Mouse (Mus musculus) fat pad, adult 2 months (tissue): ENCODE data around the gene 9930111J21Rik2.
"Not testable (repeated sequence)": the region's sequence is repeated elsewhere in the genome, so short reads cannot be mapped to it uniquely, and the experiment has no call there.

Experiments used
- DNase-seq: peaks from one replicate; pipeline ENCODE4 v3.0.0-alpha.2; 2011; ENCODE audit warnings: low read depth, low spot score; ENCODE audit errors: extremely low read depth

The 9930111J21Rik2 gene

DNA sequence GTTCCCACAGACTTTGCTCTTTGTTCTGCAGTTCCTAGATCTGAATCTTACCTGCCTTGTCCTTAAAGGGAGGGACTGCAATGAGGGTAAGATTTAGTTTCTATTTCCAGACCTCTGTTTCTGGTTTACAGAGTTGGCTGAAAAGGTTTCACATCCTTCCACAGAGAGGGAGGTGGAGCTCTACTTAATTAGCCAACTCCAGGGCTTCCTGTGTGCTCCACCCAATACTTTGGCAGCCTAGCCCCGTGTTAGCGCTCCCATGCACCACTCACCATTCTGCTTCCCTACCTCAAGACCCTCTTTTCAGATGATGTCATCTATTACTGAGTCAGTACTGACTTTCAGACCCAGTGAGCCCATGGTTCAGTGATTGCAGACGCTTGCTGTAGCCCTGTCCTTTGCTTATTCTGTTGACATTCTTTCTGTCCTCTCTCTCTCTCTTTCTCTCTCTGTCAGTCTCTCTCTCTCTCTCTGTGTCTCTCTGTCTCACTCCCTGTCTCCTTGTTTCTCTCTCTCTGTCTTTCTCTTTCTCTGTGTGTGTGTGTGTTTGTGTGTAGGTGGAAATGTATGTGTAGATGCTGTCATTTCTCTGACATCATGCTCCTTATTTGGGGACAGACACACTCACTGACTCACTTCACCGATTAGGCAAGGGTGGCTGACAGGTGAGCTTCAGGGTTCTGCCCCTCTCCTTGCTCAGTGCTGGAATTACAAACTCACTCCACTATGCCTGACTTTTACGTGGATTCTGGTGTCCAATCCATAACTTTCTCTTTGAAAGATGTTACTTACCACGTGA lies at the start of gene 9930111J21Rik2:
Gene 9930111J21Rik2, minus strand, starts transcription at position 150 of the 799 bp plus-strand sequence.
- DNase-seq: not testable (repeated sequence)

- DNase-seq: no peak
Measured at GRCm38 (mm10) chr11:49100409-49100808, 49.4 kb upstream of the 9930111J21Rik2 start.

DNA sequence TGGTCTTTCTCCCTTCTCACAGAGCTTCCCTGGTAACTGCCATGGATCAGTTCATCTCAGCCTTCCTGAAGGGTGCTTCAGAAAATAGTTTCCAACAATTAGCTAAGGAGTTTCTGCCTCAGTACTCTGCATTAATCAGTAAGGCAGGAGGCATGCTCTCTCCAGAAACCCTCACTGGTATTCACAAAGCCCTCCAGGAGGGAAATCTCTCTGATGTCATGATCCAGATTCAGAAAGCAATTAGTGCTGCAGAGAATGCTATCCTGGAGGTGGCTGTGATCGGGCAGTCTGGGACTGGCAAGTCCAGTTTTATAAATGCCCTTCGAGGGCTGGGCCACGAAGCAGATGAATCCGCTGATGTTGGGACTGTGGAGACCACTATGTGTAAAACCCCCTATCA lies 44.3 kb upstream of the 9930111J21Rik2 start:
- DNase-seq: no peak

DNA sequence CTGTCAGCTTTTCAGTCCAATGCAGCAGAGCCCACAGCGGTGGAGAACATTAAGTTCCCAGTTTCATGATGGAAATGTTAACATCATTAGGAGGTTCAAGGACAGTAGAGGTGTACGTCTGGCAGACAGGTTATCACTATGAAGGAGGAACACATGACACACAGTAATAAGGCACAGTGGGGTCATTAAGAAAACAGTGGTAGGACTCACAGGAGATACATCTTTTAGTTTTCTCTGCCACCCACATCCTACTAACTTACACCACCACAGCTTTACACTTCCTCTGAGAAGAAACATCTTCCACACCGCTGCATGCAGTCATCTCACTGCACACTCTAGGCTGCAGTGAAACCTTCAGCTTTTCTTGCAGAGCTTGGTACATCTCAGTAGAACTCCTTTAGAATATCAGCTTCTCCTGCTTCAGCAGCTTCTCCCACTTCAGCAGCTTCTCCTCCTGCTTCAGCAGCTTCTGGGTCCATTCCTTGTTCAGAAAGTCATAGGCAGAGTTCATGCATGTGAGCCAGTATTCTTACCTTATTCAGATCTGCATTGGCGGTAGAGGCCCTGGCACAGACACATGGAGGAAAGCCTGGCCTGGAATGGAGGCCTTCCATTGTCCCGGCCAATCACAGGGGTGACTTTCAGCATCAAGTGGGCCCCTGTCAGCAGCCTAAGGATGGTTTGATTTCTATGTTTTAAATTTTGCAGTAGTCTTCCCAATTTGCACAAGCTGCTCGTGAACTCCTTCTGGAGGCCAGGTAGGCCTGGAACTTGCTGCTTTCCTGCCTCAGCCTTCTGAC lies 43.0 kb upstream of the 9930111J21Rik2 start:
- DNase-seq: no peak

- no peak for DNase-seq
Measured at GRCm38 (mm10) chr11:49092786-49093185, 41.7 kb upstream of the 9930111J21Rik2 start.

GRCm38 (mm10) chr11:49092053-49092586 lies 41.1 kb upstream of the 9930111J21Rik2 start:
- DNase-seq: no peak

DNA sequence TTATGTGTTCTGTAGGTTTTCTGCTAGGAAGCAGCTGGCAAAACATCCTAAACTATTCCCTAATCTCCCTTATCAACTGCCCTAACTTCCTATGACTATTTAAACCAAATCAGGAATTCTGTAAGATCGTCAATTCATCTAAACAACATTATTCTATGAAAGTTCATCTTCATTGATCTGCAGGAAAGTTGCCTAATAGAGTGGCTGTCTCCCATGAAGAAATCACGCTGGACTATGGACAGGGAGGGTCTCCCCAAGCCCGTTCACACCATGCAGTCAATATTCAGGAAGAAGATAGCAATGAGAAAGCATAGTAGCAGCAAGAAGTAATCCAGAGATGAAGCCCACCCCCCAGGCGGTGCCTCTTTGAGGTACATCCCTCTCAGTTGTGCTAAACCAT lies 40.1 kb upstream of the 9930111J21Rik2 start:
- DNase-seq: no peak

GRCm38 (mm10) chr11:49090551-49090950 lies 39.5 kb upstream of the 9930111J21Rik2 start:
- no peak for DNase-seq

- DNase-seq: no peak
Measured at GRCm38 (mm10) chr11:49089735-49090507, 38.9 kb upstream of the 9930111J21Rik2 start.

- no peak for DNase-seq
Measured at GRCm38 (mm10) chr11:49088990-49089652, 38.1 kb upstream of the 9930111J21Rik2 start.

GRCm38 (mm10) chr11:49087830-49088616 lies 37.0 kb upstream of the 9930111J21Rik2 start:
- no peak for DNase-seq

DNA sequence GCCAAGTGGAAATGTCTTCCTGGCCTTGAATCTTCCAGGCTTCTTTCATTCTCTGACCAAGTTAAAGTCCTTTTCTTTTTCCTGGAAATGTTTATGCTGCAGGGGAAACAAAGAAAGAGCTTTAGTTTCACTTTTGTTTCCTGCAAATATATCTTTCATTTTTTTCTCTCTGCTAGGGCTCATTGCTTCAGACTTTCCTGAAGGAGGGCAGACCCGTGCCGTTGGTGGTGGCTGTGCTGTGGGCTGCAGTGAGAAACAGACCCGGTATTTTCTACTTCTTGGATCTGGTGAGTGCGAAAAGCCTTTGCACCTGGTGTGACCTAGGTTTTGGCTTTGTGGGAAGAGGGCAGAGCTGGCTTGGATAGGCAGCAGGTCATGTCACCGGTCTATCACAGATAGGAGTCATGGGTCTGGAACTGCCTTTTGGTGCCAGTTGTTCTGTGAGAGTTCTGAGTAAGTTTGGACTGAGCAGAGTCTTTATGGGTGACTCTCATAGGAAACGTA lies 35.9 kb upstream of the 9930111J21Rik2 start:
- DNase-seq: no peak

- no peak for DNase-seq
Measured at GRCm38 (mm10) chr11:49084875-49085274, 33.8 kb upstream of the 9930111J21Rik2 start.

GRCm38 (mm10) chr11:49084385-49084784 lies 33.3 kb upstream of the 9930111J21Rik2 start:
- no peak for DNase-seq

DNA sequence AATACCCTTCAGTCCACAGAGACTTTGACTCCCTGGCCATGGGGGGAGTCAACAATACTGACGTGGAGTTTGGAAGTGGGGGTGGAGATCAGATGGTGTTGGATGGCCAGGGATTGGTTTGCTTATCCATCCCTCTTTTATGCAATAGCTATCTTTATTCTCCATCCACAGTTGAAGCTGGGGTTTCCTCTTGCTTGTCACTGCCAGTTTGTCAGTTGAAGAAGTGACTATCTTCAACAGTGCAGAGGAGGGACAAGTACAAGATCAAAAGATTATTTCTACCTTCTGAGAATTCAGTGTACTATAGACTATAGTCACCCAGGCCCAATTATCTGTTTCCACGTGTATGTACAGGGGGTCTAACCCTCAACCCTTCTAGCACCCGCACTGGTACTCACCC lies 32.8 kb upstream of the 9930111J21Rik2 start:
- DNase-seq: no peak

GRCm38 (mm10) chr11:49083146-49083545 lies 32.1 kb upstream of the 9930111J21Rik2 start:
- DNase-seq: no peak

- DNase-seq: no peak
Measured at GRCm38 (mm10) chr11:49081886-49082285, 30.8 kb upstream of the 9930111J21Rik2 start.

DNA sequence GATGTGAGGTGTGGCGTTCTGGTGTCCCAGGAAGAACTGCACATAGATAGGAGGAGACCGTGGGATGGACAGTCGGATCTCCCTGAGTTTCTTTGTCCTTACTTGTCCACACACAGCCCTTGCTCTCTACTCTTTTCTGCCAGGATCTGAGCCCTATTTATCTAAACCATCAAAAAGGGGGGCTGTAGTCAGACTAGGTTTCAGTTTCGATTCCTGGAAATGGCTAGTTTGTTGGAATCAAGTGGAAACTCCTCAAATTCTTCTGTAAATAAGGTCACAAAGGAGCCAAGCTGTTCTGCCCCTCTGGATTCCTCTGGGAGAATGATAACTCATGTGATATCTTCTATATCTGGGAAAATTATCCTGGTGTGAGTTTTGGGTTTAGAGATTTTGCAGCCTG lies 30.3 kb upstream of the 9930111J21Rik2 start:
- no peak for DNase-seq

DNA sequence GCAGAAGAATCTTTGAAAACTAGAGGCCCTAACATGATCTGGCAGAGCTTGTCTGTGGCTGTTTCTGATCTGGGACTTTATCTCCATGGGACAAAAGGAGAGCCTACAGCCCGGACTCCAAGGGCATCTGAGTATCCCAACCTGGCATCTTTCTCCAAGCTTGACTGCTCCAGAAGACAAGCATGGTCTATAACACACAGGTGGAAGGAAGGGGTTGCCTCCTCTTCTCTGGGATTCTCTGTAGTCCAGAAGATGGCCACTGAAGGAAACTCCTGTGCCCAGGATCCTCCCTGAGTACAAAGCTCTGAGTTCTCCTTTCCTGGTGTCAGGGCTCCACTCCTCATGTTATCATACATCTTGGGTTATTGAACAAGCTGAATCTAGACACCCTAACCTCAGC lies 29.6 kb upstream of the 9930111J21Rik2 start:
- no peak for DNase-seq
